Mouse (Mus musculus) thymus, postnatal 10 days (tissue): ENCODE measurements around the gene Arrdc2.

ENCODE experiments used
- DNase-seq, 2 experiments: peaks; one replicate each; pipeline ENCODE4 v3.0.0; 2021; ENCODE audit warnings: low spot score in 2 of 2

The Arrdc2 gene

DNA sequence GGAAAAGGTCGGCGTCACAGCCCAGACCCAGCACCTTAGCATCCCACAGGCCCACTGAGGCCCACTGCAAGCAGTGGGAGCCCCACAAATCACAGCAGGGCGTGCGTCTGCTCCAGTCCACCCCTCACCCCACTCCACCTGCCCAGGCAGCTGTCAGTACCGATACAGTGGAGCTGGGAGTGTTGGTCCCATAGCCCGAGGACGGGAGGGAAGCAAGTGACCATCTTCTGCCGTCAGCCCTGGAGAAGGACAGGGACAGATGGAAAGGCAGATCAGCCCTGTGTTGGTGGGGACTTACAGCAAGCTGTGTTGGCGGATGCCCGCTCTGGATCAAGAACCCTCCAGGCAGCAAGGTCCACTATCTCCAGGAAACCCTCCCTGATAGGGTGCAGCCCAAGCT is 50.5 kb downstream of the Arrdc2 start:
- no peak for DNase-seq

DNA sequence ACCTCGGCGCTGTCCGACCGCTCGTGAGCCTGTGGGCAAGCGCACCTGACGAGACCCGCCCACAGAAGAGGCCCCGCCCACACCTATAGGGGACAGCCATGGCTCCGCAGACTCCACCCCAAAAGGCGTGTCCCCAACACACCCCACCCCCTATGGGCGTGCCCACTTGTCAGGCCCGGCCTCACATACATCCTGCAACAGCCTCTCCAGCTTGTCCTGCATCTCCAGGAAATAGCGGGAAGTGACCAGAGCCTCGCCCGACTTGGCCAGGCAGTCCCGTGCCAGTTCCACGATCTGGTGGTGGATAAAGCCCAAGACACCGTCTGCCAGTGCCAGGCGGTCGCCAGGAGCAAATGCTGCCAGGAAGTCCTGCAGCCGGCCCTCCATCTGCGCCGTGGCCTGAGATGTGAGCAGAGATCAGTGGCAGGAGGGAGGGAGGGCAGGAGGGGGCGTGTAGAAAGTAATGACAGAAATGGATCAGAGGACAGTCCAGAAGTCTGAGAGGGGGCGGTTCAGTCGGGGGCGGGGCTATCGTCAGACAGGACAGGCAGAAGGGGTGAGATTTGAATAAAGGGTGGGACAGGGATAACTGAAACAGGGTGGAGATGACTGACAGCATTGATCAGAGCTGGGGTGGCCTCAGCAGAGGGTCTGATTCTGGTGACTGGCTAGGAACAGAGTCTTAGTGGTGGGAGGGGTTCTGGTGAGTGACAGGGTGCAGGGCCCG is 51.4 kb downstream of the Arrdc2 start:
- no peak for DNase-seq

DNA sequence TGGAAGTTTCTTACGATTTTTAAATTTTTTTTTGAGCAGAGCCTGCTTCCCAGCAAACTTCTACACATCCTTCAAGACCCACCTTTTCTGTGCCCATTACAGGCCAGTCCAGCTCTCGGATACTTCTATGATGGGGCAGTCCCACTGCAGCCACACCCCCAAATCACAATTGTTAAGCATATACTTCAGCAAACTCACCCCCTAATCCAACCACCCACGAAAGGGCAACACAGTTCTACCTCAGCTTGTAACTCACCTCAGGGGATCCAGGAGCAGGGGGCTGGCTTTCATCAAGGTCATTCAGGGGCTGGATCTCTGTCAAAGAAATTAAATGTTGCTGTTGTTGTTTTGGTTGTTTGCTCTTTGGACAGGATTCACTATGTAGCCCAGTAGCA is 52.5 kb downstream of the Arrdc2 start:
- no peak for DNase-seq

DNA sequence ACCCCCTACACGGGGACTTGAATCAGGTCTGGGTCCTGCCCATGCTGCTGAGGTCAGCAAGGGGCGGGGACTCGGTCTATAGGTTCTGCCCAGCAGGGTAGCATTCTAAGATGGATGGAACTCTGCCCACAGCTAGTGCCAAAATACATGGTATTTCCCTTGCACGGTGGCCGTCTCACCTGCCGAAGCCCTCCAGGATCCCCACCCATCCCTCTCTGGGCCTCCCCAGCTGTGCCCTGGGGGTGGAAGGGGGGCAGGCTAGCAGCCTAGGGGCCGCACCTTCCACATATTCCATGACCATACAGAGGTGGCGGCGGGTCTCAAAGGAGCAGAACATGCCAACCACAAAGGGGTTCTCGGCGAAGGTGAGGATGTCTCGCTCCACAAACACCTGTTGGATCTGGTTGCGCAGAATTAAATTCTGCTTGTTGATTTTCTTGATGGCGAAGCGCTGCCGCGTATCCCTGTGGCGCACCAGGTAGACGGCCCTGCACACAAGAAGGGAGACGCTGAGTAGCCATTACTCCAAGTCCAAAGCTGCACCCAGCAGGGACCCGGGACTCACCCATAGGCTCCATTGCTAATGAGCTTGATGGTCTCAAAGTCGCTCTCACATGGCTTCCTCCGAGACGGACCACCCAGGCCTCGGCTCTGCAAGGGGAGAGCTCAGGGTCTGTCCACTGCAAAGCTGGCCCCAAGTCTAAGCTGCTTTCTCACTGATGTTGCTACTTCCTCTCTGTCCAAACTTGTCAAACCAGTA is 53.0 kb downstream of the Arrdc2 start:
- DNase-seq: no peak
